Mouse (Mus musculus): ENCODE measurements around the gene Sun3.

DNA sequence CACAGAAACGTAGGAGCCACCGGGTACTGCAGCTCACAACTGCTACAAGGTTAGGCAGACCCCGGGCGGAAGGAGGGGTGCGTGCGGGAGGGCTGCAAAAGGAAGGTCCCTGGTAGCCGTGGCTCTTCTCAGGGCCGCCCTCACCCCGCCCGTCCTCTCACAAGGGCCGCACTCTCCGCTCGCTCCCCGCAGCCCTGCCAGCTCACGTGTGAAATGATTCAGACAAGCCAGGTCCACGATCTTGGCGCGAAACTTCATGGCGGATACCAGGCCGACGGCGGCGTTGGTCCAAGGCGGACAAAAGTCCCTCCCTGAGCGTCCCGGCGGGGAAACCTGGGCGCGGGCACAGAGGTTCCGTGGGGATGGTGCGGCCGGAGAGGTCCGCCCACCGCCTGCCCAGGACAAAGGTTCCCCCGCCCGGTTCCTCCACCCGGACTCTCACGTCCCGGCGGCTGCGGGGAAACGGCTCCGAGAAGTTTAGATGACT is 37.9 kb downstream of the Sun3 start, which contains the start of gene Hus1:
- TF ChIP-seq HCFC1 (IDR thresholded peaks at IDR 0.05; ENCODE audit: borderline replicate concordance, insufficient read depth, low read length) = peak; percentile 71; the same call in 1 of the 2 replicates
- TF ChIP-seq ZNF384 (IDR thresholded peaks at IDR 0.05; ENCODE audit: low read depth, low read length) = no peak
- TF ChIP-seq ZC3H11A (IDR thresholded peaks at IDR 0.05; ENCODE audit: borderline replicate concordance, low read depth, low read length) = no peak
